Mouse (Mus musculus) heart, adult 11 months (tissue): ENCODE results near the gene Gm49387.

Experiments used
- DNase-seq: peaks from one replicate; pipeline ENCODE4 v3.0.0; 2022

The Gm49387 gene

DNA sequence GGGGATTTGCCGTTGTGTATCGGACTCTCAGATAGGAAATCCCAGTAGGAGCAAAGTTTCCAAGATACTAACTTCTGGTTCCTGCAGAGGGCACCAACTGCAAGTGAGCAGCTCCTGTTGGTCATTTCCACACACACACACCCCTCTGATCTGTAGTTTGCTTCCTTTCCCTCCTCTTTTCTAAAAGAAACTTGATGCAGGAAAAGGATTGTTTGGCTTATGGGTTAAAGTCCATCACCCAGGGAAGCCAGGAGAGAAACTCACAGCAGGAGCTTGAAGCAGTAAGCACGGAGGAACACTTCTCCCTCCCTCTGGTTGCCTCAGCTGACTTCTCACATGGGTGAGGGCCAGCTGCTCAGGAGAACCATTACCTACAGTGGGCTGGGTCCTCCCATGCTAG lies 121.5 kb downstream of the Gm49387 start:
- DNase-seq = no peak

DNA sequence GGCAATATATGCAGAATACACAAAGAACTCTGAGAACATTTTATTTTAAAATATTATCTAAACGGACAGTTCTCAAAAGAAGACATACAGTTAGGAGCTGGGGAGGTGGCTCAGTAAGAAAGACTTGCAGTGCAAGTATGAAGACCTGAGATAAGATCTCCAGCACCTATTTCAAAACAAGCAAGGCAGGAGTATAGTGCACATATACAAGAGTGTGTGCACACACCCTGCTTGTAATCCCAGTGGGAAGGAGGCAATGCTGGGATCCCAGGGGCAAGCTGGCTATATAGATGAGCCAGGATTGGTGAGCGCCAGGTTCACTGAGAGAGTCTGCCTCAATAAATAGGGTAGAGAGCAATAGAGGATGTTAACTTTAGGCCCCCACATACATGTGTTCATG lies 124.8 kb downstream of the Gm49387 start:
- no peak for DNase-seq

DNA sequence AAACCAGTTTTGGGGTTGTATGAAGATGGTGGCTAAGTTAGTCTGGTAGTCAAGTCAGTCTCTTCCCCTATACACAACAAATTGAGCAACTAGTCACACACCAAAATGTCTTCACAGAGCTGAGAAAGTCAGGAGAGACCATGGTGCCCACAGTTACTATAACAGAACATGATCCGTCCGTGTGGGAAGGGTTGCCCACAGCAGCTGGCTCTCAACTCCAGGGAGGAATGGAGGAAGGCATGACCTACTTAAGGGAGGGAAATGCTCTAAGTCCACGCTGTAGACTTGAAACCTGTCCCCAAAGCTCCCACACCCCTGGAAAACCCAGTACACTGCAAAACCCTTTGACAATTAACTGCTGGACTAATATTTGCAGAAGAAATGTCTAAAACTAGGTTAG lies 130.4 kb downstream of the Gm49387 start:
- no peak for DNase-seq

DNA sequence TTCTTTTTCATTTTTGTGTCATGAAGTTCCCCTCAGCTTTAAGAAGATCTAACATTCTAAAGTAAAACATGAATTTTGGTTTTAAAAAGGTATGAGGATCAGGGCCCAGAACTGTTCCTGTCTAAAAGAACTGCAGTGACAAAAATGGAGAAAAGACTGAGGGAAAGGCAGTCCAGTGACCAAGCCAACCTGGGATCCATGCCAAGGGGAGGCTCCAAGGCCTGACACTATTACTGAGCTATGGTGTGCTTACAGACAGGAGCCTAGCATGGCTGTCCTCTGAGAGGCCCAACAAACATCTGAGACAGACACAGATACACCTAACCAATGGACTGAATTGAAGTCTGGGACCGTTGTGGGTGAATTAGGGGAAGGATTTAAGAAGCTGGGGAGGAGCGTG lies 130.8 kb downstream of the Gm49387 start:
- DNase-seq = no peak

DNA sequence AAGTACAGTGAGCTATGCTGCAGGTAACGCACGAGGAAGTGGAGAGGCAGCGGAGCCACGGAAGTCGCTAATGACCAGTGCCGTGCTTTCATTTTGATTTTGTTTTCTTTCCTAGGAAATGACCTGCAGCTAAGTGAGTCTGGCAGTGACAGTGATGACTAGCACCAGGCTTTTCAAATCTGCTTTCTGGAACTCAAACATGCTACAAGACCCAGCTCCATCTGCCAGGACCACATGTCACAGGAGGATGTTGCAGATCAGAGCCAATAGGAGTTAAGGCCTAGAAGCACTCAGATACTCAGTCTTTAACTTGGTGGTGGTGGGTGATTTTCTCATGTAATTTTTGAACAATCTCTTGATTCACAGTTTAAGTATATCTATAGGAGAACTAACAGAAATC lies 134.2 kb downstream of the Gm49387 start:
- no peak for DNase-seq

DNA sequence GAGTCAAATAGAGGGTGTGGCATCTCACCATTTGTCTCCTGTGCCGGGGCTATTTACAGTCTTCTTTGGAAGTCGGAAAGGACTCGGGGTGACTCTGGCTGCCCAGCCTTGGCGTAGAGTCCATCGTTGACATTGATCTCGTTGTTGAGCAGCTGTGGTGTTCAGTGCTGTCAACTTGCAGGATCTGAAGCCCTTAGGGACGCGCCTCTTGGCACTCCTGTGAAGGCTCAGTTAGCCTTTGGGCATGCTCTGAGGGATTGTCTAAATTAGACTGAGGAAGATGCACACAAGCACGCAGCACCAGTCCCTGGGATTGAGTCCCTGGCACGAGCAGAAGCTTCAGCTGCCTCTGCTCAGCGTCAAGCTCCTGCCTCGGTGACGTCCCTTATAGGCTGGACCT lies 137.3 kb downstream of the Gm49387 start:
- DNase-seq = peak; percentile 90
